Mouse (Mus musculus) spleen, adult 2 months (tissue): ENCODE measurements around the gene Ifnar2.

Experiments
- CTCF ChIP-seq: fragments of 200-500 bp; IDR thresholded peaks from 2 replicates; pipeline ENCODE4 v1.5.1; 2011; ENCODE audit warnings: mild to moderate bottlenecking, inconsistent platforms; ENCODE audit not compliant: insufficient read depth, insufficient read length, insufficient replicate concordance; ENCODE audit errors: extremely low read depth
- POLR2A ChIP-seq: fragments of 200-500 bp; IDR thresholded peaks from 2 replicates; pipeline ENCODE4 v1.6.1; 2011; ENCODE audit warnings: low read depth, low read length, inconsistent platforms

GRCm38 (mm10) chr16:91358555-91358954, 14.0 kb upstream of the Ifnar2 start:
- TF ChIP-seq CTCF = peak; percentile 40; the same call in 1 of the 2 replicates
- no peak for TF ChIP-seq POLR2A
